Mouse (Mus musculus): ENCODE data around the gene Heatr3. TPM values are rescaled to one million over a fixed set of nuclear protein-coding genes. Genes with fewer than 3 reads are reported as not detected.

Gene Heatr3
- polyA plus RNA-seq (2015; fragmentation: Nextera tagmentation; extraction: Ambion mirVana): 47.2 and 51.0 TPM in 2 replicates

- H3K36me3 ChIP-seq: peaks cover 65% of the 10 kb centered on the region
- ATAC-seq (replicated peaks; ENCODE audit: low FRiP score): peak; percentile 98
- H3K4me3 ChIP-seq (replicated peaks): peak within 1 kb of the TSS; percentile 88
- H3K27ac ChIP-seq: peak within 1 kb of the TSS; percentile 93
- H3K9ac ChIP-seq: peak within 1 kb of the TSS; percentile 69
- no peaks in the 10 kb centered on the region for H3K9me3 ChIP-seq (replicated peaks)
- H3K4me2 ChIP-seq: peak within 1 kb of the TSS; percentile 83
- no peaks in the 10 kb centered on the region for H3K27me3 ChIP-seq
- WGBS: under 1% methylated on average over 79 of the region's 79 CpGs
- H3K4me1 ChIP-seq: peaks cover 14% of the 10 kb centered on the region
These were observed at the start of gene Heatr3 for GRCm38 (mm10) chr8:88137748-88138484. Gene Heatr3, plus strand, starts transcription at chr8:88137855.

GRCm38 (mm10) chr8:88088006-88088405, 49.6 kb upstream of the Heatr3 start:
- H3K9me3 ChIP-seq (replicated peaks): no peaks in the 10 kb centered on the region
- H3K27ac ChIP-seq: no peak overlapping the region
- H3K36me3 ChIP-seq: no peaks in the 10 kb centered on the region
- H3K27me3 ChIP-seq: no peaks in the 10 kb centered on the region
- H3K4me1 ChIP-seq: no peaks in the 10 kb centered on the region
- no peak for ATAC-seq (replicated peaks; ENCODE audit: low FRiP score)
- no peak overlapping the region for H3K4me2 ChIP-seq
- no peak overlapping the region for H3K9ac ChIP-seq
- H3K4me3 ChIP-seq (replicated peaks): no peak overlapping the region

DNA sequence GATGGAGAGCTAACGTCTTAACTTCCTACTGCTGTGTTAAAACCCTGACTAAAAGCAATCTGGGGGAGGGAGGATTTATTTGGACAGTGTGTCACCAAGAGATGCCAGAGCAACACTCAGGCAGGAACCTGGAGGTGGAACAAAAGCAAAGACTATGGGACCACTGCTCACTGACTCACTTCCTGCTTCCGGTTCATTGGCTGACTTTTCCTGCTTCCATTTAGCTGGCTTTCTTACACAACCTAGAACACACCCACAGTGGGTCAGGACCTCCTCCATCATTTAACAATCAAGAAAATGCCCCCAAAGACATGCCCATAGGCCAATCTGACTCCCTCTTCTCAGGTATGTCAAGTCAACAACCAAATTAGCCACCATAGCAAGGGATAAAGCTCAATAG, 46.0 kb upstream of the Heatr3 start:
- Histone ChIP-seq H3K4me3 (replicated peaks) (no peak overlapping the region), H3K27ac (no peak overlapping the region), H3K4me1 (no peaks in the 10 kb centered on the region), H3K4me2 (no peak overlapping the region), H3K36me3 (no peaks in the 10 kb centered on the region), H3K9ac (no peak overlapping the region), H3K27me3 (no peaks in the 10 kb centered on the region), H3K9me3 (replicated peaks) (no peaks in the 10 kb centered on the region)
- ATAC-seq (replicated peaks; ENCODE audit: low FRiP score): no peak
- WGBS: 72% methylated on average over 2 of the region's 2 CpGs

DNA sequence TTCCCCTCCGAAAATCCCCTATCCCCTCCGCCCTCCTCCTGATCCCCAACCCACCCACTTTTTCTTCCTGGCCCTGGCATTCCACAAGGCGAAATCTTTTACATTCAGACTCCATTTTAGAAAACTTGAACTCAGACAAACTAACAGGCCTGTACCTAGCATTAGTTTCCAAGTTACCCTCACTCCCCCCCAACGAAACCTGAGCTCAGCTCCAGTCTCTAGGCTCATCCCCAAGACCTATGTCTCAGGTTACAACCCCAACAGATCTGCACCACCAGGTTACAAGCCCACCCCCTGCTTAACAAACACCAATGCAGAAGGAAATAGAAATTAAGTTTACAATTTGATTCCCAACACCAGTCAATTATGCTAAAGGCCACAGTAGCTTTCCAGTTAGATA, 44.3 kb upstream of the Heatr3 start:
- Histone ChIP-seq H3K9me3 (replicated peaks) (no peaks in the 10 kb centered on the region), H3K27ac (no peak overlapping the region), H3K9ac (no peak overlapping the region), H3K4me3 (replicated peaks) (no peak overlapping the region), H3K4me2 (no peak overlapping the region), H3K36me3 (no peaks in the 10 kb centered on the region), H3K27me3 (no peaks in the 10 kb centered on the region), H3K4me1 (no peaks in the 10 kb centered on the region)
- 52% methylated on average over 4 of the region's 4 CpGs for WGBS
- ATAC-seq (replicated peaks; ENCODE audit: low FRiP score): no peak

DNA sequence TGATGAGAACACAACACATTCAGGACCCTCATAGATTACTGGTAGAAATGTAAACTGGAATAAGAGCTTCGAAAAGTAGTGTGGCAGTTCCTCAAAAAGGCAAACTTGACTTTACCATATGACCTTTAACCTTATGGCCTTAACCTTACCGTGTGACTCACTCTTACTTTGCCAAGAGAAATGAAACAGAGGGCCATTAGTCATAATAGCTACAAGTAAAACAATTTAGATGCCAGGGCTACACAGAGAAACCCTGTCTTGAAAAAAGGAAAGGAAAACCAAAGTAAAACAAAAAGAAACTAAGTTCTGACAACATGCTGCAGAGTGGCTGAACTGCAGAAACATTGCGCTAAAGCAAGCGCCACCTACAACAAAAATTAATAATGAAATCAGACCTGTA, 38.8 kb upstream of the Heatr3 start:
- Histone ChIP-seq H3K9me3 (replicated peaks) (no peaks in the 10 kb centered on the region), H3K27ac (no peak overlapping the region), H3K4me2 (no peak overlapping the region), H3K4me3 (replicated peaks) (no peak overlapping the region), H3K36me3 (no peaks in the 10 kb centered on the region), H3K27me3 (no peaks in the 10 kb centered on the region), H3K4me1 (no peaks in the 10 kb centered on the region), H3K9ac (no peak overlapping the region)
- no peak for ATAC-seq (replicated peaks; ENCODE audit: low FRiP score)
- WGBS: 82% methylated on average over 4 of the region's 4 CpGs

DNA sequence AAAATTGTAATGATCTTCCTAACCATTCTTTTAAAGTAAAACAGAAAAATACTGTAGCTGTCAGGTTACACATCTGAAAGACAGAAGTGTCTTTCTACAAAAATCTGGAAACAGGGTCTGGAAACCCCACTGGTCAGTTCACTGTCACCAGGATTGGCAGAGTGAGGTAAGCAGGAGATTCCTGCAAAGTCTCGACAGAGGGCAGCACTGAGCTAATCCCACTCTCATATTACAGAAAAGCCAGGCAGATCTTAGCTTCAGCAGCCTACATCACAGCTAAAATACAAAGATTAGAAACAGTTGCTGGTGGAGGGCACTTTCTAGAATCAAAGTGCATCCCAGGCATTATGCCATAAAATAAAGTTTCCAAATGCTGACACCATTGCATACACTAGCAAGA, 38.1 kb upstream of the Heatr3 start:
- Histone ChIP-seq H3K4me1 (no peaks in the 10 kb centered on the region), H3K36me3 (no peaks in the 10 kb centered on the region), H3K4me2 (no peak overlapping the region), H3K4me3 (replicated peaks) (no peak overlapping the region), H3K27me3 (no peaks in the 10 kb centered on the region), H3K9me3 (replicated peaks) (no peaks in the 10 kb centered on the region), H3K9ac (no peak overlapping the region), H3K27ac (no peak overlapping the region)
- ATAC-seq (replicated peaks; ENCODE audit: low FRiP score): no peak
- 3% methylated on average over 1 of the region's 1 CpGs for WGBS

DNA sequence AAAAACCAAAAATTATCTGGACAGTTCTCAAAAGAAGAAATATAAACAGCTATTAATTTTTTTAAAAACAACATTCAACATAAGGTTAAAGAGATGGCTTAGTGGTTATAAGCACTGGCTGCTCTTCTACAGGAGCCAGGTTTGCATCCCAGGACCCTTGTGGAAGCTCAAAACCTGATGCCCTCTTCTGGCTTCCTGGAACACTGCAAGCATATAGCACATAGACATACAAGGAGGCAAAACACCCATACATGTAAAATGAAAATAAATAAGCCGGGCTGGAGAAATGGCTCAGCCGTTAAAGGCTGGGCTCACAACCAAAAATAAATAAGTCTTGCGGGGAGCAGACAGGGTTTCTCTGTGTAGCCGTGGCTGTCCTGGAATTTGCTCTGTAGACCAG, 28.4 kb upstream of the Heatr3 start:
- no peak for ATAC-seq (replicated peaks; ENCODE audit: low FRiP score)
- no peaks in the 10 kb centered on the region for H3K4me1 ChIP-seq
- H3K9me3 ChIP-seq (replicated peaks): no peaks in the 10 kb centered on the region
- H3K27ac ChIP-seq: no peak overlapping the region
- no peak overlapping the region for H3K9ac ChIP-seq
- WGBS: 91% methylated on average over 4 of the region's 4 CpGs
- no peak overlapping the region for H3K4me2 ChIP-seq
- H3K27me3 ChIP-seq: no peaks in the 10 kb centered on the region
- no peaks in the 10 kb centered on the region for H3K36me3 ChIP-seq
- H3K4me3 ChIP-seq (replicated peaks): no peak overlapping the region

- Histone ChIP-seq H3K4me3 (replicated peaks) (peak within 1 kb of the TSS; percentile 99), H3K9me3 (replicated peaks) (no peaks in the 10 kb centered on the region), H3K27me3 (no peaks in the 10 kb centered on the region), H3K9ac (peak within 1 kb of the TSS; percentile 95), H3K27ac (peak within 1 kb of the TSS; percentile 91), H3K36me3 (peaks cover 25% of the 10 kb centered on the region), H3K4me2 (peak within 1 kb of the TSS; percentile 71), H3K4me1 (peaks cover 6% of the 10 kb centered on the region)
- peak; percentile 99 for ATAC-seq (replicated peaks; ENCODE audit: low FRiP score)
- under 1% methylated on average over 45 of the region's 49 CpGs for WGBS
These were observed 19.1 kb upstream of the Heatr3 start, which contains the start of gene Cnep1r1 for GRCm38 (mm10) chr8:88118456-88119036. Gene Cnep1r1, plus strand, starts transcription at chr8:88118769.

DNA sequence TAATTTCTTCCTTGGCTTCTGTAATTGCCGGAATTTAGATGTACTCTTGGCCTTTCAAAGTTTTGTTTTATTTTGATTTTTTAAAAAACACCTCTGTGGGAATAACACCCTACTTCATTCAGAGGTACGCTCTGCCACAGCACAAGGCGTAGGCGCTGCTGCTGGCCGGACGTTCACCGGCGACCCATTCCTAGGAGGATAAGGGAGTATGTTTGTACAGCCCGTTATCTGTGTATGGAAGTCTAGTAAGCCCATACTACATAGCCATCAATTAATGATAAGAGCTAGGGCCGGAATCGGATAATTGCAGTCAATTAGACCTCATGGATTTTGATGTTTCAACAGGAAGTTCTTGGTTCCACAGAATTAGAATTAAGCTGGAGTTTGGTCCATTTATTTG, 18.6 kb upstream of the Heatr3 start:
- Histone ChIP-seq H3K9me3 (replicated peaks) (no peaks in the 10 kb centered on the region), H3K36me3 (peaks cover 27% of the 10 kb centered on the region), H3K27ac (peak overlapping the region; percentile 91), H3K4me1 (peaks cover 6% of the 10 kb centered on the region), H3K4me2 (peak overlapping the region; percentile 71), H3K9ac (peak overlapping the region; percentile 95), H3K27me3 (no peaks in the 10 kb centered on the region), H3K4me3 (replicated peaks) (peak overlapping the region; percentile 99)
- under 1% methylated on average over 11 of the region's 11 CpGs for WGBS
- ATAC-seq (replicated peaks; ENCODE audit: low FRiP score): peak; percentile 65

GRCm38 (mm10) chr8:88124850-88125249, 12.8 kb upstream of the Heatr3 start:
- no peak for ATAC-seq (replicated peaks; ENCODE audit: low FRiP score)
- H3K27ac ChIP-seq: no peak overlapping the region
- H3K27me3 ChIP-seq: no peaks in the 10 kb centered on the region
- no peak overlapping the region for H3K4me2 ChIP-seq
- H3K4me3 ChIP-seq (replicated peaks): no peak overlapping the region
- no peaks in the 10 kb centered on the region; the same call in 1 of the 2 replicates for H3K4me1 ChIP-seq
- 98% methylated on average over 2 of the region's 2 CpGs for WGBS
- no peaks in the 10 kb centered on the region for H3K9me3 ChIP-seq (replicated peaks)
- H3K36me3 ChIP-seq: peaks cover 73% of the 10 kb centered on the region
- no peak overlapping the region for H3K9ac ChIP-seq

DNA sequence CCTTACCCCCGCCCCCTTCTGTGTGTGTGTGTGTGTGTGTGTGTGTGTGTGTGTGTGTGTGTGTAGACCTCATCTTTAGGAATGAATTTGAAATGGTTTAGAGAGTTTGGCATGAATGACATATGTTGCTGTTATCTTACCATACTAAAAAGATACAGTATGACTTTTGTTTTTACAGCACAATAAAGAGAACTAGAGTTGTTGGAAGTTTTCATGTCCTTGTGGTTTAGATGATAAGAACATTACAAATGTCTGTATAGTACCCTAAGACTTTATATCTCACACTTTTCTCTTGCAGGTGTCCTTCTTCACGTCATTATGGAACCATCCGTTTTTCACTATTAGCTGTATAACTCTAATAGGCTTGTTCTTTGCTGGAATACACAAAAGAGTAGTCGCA, 8.3 kb upstream of the Heatr3 start:
- 94% methylated on average over 4 of the region's 4 CpGs for WGBS
- no peak overlapping the region for H3K4me2 ChIP-seq
- no peak overlapping the region for H3K4me3 ChIP-seq (replicated peaks)
- no peak overlapping the region for H3K9ac ChIP-seq
- H3K9me3 ChIP-seq (replicated peaks): no peaks in the 10 kb centered on the region
- H3K4me1 ChIP-seq: peaks cover 7% of the 10 kb centered on the region; the same call in 1 of the 2 replicates
- H3K27ac ChIP-seq: no peak overlapping the region
- no peaks in the 10 kb centered on the region for H3K27me3 ChIP-seq
- peaks cover 85% of the 10 kb centered on the region for H3K36me3 ChIP-seq
- no peak for ATAC-seq (replicated peaks; ENCODE audit: low FRiP score)

DNA sequence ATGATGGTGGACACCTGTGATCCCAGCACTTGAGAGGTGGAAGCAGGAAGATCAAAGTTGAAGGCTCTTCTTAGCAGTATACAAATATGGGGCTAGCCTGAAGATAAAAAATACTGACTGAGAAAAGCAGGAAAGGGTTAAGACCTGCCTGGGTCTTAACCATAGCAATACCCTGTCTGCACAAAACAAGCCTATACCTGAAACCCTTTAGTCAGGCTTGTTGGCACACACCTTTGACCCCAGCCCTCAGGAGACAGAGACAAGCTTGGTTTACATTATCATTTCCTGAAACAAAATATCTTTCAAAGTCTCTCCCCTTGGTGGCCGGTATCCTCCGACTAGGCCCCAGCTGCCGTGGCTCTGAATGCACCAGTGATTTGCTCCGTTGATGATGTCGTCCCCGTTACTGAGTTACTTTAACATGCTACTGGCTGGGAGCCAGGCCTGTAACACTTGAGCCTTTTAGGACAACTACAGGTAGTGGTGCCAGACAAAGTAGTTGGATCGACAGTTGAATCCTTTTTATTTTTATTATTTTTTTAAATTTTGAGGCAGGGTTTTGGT, 6.8 kb upstream of the Heatr3 start:
- ATAC-seq (replicated peaks; ENCODE audit: low FRiP score): peak; percentile 75
- 43% methylated on average over 7 of the region's 7 CpGs for WGBS
- Histone ChIP-seq H3K4me2 (no peak overlapping the region), H3K4me1 (peaks cover 7% of the 10 kb centered on the region; the same call in 1 of the 2 replicates), H3K27ac (peak overlapping the region; percentile 39; the same call in 1 of the 2 replicates), H3K27me3 (no peaks in the 10 kb centered on the region), H3K9ac (no peak overlapping the region), H3K36me3 (peaks cover 86% of the 10 kb centered on the region), H3K4me3 (replicated peaks) (no peak overlapping the region), H3K9me3 (replicated peaks) (no peaks in the 10 kb centered on the region)
